Mouse (Mus musculus) embryo, embryonic 10 days (tissue): ENCODE measurements around the gene Lrrc74a.

Source experiments
- DNase-seq: peaks from one replicate; pipeline ENCODE4 v3.0.0-alpha.2; 2015; ENCODE audit warnings: low spot score

The Lrrc74a gene

DNA sequence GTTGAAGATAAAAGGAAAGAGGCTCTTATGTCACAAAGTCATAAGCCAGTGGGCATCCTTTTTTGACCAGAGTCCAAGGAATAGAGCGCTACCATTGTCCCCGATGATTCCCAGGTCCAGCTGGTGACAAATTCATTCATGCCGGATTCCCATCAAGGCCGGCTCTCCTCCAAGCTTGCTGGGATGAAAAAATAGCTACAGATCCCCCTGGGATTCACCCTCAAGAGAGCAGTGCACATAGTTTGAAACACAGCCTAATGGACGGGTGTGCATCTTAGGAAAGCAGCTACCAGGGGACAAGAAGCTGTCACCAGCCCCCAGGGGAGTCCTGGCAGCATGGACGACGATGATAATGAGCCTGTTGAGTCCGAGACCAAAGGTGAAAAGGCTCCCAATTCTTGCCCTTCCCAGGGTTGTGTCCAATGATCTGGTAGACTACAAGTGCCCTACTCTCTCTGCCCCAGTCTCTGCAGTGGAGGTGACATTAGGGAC, at the start of gene Lrrc74a:
Lrrc74a (plus strand) TSS at position 51 of the 492 bp plus-strand sequence.
- no peak for DNase-seq

DNA sequence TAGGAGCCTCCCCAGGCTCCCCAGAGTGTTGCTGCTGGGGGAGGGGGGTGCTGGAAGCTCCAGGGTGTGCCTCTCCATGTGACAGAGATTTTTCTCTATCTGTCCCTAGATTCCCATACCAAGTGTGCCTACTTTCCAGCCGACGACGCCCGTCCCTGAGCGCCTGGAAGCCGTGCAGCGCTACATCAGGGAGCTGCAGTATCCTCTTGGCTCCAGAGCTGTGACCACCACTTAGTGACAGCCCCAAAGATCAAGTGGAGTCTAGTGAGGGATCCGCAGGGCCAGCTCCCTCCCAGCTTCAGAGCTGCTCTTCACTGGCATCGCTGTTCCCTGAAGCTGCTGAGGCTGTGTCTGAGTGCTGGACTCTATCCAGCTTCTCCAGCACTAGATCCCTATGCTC, 48.9 kb upstream of the Lrrc74a start:
- DNase-seq: no peak

DNA sequence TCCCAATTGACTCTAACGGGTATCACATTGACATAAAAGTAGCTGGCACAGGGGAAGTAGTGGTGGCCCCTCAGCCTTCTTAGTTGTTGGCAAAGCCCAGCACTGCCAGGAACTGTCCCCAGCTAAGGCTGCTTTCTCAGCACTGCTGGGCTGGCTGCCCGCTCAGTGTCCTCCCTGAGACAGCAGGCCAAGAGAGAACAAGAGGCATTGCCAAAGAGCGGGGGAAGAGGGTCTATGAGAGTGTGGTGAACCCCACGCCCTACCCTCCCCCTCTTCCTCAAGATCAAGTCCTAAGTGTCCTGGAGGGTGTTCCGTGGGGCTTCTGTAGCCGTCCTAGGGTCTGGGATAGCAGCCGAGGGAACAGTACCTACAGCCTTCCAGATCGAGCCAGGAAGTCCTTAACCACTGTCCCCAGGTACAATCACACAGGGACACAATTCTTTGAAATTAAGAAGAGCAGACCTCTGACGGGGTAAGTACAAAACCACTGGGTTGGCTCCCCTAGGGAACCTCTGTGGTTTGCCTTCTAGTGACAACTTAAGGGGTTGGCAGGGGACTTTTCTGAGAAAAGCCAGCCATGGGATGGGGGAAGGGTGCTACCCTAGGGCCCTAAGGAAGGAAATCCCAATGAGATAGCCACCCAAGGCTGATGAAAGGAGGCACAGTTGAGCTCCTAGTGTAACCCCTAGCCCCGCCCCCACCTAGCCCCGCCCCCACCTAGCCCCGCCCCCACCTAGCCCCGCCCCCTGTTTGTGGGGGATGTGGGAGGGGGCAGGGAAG, 47.4 kb upstream of the Lrrc74a start:
- DNase-seq: no peak

DNA sequence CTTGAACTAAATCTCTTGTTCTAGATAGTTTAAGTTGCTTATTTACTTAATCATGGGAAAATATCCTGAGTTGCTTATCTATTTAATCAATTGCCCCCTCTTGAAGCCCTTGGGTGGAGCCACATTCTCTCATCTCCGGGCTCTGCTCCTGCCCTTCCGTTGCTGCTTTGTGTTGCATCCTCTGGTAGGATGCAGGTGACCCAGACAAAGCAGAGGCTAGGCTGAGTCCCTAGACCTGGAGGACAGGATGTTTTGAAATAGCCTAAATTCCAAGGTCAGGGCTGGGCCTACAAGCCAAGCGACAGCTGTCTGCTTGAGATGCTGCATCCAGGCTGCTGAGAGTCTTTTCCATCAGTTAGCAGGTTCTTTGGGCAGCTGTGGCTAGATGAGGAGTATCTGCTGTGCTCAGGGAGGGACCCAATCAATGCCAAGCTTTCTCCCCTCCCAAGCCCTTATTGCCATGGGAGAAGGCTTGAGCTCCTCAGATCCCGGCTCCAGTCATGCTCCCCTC, 46.7 kb upstream of the Lrrc74a start:
- no peak for DNase-seq

DNA sequence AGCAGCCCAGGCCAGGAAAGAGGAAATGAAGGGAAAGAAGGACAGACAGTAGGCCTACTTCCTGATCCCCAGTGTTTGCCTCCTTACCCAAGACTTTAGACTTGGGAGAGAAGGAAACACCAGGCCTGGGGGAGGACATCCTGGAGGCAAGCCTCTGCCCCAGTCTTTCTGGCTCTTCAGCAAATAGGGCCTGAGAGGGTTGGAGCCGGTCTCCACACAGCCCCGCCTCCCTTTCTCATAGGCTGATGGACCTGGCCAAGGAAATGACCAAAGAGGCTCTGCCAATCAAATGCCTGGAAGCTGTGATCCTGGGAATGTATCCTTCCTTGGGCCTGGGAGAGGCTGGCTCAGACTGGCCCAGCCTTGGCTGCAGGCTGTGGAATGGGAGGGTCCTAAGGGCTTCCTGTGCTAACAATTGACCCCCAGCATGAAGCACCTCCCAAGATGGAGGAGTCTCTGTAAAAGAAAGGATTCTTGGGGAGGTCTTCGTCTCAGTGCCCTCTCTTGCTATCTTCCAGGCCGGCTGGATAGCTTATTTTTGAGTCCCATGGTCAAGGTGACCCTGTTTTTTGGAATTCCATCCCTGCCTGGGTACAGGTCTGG, 46.1 kb upstream of the Lrrc74a start:
- no peak for DNase-seq

DNA sequence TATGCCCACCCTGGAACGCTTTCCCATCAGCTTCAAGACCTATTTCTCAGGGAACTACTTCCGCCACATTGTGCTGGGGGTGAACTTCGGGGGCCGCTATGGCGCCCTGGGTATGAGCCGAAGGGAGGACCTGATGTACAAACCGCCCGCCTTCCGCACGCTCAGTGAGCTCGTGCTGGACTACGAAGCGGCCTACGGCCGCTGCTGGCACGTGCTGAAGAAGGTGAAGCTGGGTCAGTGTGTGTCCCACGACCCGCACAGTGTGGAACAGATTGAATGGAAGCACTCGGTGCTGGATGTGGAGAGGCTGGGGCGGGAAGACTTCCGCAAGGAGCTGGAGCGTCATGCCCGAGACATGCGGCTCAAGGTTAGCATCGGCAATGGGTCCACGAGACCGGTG, 45.3 kb upstream of the Lrrc74a start:
- DNase-seq: no peak

DNA sequence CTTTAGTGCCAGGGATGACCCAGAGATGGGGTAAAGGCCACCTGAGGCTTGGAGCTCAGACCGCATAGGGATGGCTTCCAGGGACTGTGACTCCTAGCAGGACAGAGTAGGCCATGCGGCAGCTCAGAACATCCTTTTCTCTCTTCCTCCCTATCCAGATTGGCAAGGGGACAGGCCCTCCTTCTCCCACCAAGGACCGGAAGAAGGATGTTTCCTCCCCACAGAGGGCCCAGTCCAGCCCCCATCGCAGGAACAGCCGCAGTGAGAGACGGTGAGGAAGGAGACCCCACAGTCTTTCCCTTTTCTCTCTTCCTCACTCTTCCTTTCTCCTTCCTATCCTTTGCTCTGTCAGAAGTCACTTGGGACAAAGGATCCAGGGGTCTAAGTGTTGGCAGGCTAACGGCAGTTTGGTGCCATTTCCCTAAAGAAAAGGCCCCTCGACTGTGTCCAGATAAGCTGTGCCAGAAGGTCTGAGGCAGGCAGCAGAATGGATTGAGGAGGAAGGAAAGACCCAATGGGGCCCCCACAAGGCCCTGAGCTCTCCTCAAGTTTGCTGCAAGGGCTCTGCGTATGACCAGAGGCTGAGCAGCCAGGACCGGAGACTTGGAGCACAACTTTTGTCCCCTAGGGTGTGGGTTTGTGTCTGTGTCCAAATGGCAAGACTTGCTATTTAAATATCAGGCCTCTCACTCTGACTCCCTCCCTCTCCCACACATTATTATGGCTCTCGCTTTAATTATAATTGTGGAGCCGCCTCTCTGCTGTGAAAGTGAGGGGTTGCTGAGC, 43.3 kb upstream of the Lrrc74a start:
- DNase-seq: no peak

DNA sequence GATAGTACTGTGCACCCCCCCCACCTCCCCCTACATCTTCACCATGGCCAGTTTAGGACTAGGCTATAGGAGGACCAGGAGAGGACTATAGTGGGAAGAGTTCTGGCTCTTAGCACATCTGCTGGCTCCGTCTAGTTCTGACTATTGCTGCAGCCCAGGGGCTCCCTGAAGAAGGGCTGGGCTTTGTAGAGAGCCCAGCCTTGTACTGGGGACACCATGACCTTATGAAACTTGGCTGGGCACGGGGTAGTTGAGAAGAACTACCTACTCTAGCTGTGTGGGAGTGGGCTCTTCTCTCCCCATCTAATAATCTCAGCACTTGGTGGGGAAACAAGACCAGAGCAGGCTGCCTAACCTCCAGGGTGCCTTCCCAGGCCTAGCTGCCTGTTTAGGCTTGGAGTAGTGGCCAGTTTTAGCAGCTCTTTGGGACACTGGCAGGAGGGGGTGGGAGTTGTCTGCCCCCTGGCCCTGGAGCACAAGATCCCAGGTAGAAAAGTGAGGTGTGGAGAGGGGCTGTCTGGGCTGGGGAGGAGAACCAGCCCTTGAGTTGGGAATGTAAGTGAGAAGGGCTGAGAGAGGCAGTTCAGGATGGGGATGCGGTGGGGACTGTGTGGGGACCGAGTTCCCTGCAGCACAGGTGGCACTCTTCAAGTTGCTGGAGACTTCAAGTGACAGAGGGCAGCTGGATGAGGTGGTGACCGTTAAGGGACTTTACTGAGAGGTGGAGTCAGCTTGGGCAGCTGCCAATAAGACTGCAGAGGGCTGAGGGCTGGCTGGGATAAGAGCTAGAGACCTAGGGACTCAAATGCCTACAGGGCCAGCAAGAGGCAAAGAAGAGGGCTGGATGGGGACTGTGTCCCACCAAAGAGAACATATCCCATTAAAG, 41.5 kb upstream of the Lrrc74a start:
- no peak for DNase-seq

DNA sequence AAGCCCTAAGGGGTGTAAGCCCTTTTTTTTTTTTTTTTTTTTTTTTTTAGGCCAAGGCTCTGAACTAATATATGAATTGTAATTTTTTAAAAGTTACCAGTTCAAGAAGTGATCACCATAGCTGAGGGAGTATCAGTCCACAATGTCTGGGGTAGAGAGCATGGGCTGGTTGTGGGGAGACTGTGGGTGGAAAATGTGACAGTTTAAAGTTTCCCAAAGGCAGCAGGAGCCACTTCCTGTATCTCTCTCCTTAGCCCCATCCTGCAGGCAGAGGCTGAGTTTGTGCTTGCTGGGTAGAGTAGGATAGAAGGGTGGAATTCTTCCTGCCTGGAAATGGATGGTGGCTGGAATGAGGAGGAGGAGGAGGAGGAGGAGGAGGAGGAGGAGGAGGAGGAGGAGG, 40.8 kb upstream of the Lrrc74a start:
- DNase-seq: no peak

DNA sequence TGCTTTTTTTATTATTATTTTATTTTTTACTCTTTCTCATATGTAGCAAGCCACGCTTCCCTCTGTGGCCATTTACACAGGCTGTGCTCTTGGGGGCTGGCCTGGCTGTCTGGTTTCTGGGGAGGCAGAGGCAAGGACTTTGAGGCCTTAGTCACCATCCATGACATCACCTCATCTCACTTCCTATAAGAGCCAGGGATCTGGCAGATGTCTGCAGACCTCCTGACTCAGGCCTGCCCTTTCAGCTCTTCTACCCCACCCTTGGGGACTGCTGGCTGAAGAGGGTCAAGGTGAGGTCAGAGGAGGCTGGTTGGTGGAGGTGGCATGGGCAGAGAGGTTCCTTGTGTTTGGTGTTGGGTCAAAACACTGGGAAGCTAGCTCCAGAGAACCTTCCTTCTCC, 39.7 kb upstream of the Lrrc74a start:
- DNase-seq: no peak

DNA sequence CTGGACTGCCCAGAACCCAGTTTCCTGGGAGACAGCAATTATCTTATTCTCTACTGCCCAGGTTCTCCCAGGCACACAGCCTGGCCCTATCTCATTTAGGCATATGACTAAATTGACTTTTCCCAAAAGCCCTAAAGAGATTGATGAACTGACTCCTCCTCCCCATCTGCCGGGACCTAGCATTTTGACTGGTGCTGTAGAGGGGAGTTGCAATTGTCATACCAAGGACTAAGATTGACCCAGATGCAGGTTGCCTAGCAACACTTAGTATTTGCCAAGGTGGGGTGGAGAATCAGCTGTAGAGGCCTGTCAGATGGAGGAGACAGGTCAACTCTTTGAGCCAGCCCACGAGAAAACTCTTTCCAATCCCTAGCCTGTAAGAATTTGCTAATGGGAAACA, 36.2 kb upstream of the Lrrc74a start:
- DNase-seq: no peak

DNA sequence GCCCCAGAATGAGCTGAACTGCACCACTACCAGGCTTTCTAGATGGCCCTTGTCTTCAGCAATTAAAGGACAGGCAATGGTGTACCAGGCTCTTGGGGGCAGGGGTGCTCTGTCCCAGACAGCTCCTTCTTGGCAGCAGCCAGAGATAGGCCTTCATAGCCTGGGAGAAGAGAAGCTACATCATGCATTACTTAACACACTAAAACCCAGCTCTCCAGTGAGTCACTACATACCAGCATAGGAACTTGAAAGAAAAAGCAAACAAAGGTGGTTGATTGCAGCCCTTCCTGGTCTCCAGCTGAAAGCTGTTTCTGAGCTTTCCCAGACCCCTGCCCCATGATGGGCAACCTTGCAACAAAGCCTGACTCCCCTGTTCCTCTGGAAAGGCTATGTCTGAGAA, 35.6 kb upstream of the Lrrc74a start:
- no peak for DNase-seq

DNA sequence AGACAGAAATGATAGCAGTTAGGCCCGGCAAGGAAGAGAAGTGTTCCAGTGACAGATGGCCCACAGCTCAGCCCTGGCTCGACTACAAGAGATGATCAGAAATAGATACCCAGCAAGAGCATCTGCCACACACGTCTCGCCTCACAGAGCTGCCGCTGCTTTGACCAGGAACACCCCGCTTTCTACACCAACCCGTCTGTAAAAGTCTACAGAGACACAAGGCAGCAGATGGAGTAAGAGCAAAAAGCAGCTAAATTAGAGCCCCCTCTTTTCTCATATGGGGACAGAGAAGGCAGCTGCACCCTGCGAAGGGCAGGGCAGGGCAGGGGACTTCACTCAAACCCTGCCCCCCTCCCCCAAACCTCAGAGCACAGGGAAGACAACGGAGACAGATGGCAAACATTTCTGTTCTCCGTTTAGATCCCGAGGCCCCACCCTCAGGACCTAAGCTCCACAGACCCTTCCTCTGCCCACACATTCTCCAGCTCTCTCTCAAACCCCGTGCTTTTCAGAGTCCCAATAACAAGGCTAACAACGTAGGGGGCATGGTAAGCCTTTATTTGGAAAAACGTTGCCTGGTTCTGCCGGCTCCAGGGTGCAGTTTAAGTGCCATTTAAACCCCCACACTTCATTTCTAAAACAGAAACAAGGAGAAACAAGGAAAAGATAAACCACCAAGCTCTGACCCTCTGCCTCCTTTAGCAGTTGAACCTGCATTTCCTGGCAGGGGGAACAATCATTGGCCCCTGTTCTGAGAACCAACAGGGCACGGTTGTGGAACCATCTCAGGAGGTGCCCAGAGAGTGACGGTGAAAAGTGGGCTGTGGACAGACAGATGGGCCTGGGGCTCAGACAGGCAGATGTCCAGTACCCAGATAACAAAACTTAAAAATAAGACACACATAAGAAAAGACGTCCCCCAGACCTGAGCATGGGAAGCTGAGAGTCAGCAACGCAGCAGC, 33.9 kb upstream of the Lrrc74a start:
- no peak for DNase-seq

DNA sequence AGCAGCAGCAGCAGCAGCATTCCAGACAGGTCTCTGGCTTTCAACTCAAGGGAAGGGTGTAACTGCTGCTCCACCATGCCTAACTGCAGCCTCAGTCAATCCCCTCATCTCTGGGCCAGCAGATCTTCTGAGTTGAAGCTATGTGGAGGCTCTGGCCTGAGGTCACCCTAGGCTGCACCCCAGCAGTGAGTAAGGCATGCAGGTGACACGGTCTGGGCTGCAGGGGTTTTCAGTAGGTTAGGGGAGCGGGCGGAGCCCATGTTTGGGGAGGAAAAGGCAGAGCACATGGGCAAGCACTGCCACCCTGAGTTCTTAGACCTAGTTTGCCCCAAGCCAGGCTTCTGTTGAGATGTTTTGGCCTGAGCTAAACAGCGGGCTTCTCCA, 33.2 kb upstream of the Lrrc74a start:
- no peak for DNase-seq

DNA sequence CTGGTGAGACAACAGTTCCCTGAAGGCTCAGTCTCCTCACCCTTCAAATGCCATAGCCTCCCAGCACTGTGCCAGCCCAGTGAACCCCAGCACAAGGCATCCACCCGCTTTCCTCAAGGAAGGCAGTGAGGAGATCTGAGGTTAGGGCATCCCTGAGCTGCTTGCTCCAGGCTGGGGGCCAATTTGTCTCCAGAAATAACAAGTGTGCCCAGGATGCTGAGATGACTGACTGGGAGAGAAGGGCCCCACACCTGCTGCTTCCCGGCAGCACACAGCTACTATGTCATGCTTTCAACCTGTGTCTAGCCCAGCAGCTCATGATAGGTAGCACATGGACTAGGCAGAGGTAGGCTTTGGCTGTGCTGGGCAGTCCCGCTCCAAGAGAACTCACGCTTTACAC, 32.7 kb upstream of the Lrrc74a start:
- DNase-seq: no peak

DNA sequence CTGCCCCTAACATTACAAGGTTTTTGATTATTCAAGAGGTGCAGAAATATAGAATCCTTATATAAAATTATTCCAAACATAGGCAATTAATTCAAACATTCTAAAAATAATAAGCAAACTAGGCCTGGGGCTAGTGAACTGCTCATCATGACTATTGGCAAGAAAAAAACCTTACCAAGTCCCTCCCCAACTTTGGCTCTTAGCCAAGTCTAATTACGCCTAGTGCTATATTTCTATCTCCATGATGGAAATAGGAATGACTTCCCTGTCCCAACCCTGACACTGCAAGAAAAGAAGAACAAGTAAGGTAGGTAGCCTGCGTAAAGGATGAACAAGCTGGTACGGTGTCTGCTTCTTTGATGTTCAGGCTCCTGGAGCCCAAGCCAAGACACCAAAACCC, 31.5 kb upstream of the Lrrc74a start:
- DNase-seq: no peak

DNA sequence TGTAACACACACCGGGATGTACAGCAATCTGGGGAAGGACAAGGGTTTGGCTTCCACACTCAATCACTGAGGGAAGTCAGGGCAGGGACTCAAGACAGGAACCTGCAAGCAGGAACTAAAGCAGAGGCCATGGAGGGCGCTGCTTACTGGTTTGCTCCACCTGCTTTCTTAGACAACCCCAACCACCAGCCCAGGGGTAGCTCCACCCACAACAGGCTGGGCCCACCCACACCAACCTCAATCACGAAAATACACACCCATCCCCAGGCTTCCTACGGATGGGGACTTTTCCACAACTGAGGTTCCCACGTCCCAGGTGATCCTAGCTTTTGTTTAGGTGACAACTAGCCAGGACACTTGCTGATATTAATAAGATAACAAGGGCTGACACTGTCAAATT, 28.3 kb upstream of the Lrrc74a start:
- no peak for DNase-seq

DNA sequence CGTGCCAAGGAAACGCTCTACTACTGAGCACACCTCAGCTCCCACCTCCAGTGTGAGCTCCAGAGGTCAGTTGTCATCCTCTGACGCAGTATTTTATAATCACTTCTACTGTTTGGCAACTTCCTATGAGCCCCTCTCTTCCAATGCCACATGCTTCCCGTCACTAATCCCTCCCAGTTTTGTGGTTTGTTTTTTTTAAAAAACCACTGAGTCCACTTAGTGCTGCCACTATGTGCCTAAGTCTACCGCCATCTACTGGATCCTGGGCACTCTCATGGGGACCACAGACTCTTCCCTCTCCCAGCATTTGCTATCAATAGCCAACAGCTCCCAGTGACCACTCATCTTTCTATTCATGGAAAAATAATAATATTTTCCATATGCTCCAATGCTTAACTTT, 20.1 kb upstream of the Lrrc74a start:
- peak; percentile 53 for DNase-seq

DNA sequence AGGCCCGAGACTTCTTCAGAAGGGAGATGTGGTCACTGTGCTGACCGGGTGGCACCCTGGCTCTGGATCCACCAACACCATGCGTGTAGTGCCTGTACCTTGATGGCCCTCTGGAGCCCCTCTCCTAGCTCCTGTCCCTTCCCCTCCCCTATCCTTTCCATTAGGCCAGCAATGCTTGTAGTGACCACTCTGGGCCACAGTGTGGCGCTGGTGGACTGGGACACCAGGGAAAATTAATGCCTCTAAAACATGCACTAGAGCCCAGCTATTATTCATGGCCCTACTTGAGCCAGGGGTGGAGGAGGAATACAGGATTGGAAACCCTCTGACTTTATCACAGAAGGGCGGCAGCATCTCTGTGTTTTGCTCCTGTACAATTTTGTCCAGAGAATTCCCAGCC, 18.8 kb upstream of the Lrrc74a start:
- peak; percentile 77 for DNase-seq

DNA sequence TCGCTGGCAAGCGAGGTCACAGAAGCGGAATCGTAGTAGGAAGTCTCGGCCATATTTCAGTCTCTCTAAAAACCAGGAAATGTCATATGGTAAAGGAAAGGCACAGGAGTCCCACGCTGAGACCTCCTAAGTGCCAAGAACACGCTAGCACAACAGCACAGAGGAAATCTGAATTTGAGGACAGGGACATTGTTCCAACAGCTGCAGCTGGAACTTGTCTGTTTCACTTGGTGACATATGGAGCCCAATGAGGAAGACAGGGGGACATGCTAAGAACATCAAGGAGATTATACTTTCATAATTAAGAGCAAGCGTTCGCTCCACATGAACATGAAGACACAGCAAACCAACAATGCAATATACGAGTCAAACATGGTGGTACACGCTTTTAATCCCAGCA, 17.2 kb upstream of the Lrrc74a start:
- DNase-seq: no peak
